Mouse (Mus musculus) heart, embryonic 16.5 days (tissue): ENCODE measurements at regions not wholly inside any gene's neighbourhood (a gene's known extent, or its start where the extent isn't known, plus 50 kb on each side); places are given as distances from the start of the nearest gene placed in this dataset. TPM values are rescaled to one million over a fixed set of nuclear protein-coding genes. Genes with fewer than 3 reads are reported as not detected.

ENCODE experiments used
- ATAC-seq: fragments of 200-750 bp; cut with Nextera tagmentation; replicated peaks from 2 replicates; pipeline ENCODE4 v1.8.0; 2017; ENCODE audit warnings: moderate number of reproducible peaks; ENCODE audit not compliant: insufficient read depth, low FRiP score; ENCODE audit errors: extremely low read depth
- H3K27ac ChIP-seq: fragments of 300-500 bp; sonication (generic); 2 replicates; pipeline ENCODE4 v1.5.1; 2014; ENCODE audit warnings: mild to moderate bottlenecking, low read length, control low read depth, moderate library complexity
- H3K27me3 ChIP-seq: fragments of 300-500 bp; sonication (generic); 2 replicates; pipeline ENCODE4 v1.6.1; 2014; ENCODE audit warnings: low read length, mixed read lengths; ENCODE audit not compliant: control insufficient read depth, insufficient read depth
- H3K36me3 ChIP-seq: fragments of 300-500 bp; sonication (generic); 2 replicates; pipeline ENCODE4 v1.6.1; 2014; ENCODE audit not compliant: control insufficient read depth, insufficient read depth
- H3K4me1 ChIP-seq: fragments of 300-500 bp; sonication (generic); 2 replicates; pipeline ENCODE4 v1.6.1; 2014; ENCODE audit warnings: low read length, mixed read lengths; ENCODE audit not compliant: control insufficient read depth, insufficient read depth
- H3K4me2 ChIP-seq: fragments of 300-500 bp; sonication (generic); 2 replicates; pipeline ENCODE4 v1.6.1; 2014; ENCODE audit warnings: low read depth, mild to moderate bottlenecking, control low read depth, low read length
- H3K4me3 ChIP-seq: fragments of 300-500 bp; sonication (generic); 2 replicates; pipeline ENCODE4 v1.5.1; 2014; ENCODE audit warnings: mild to moderate bottlenecking, control low read depth, low read length
- H3K9ac ChIP-seq: fragments of 300-500 bp; sonication (generic); 2 replicates; pipeline ENCODE4 v1.6.1; 2014; ENCODE audit warnings: low read length, control low read depth
- H3K9me3 ChIP-seq: fragments of 300-500 bp; sonication (generic); replicated peaks from 2 replicates; pipeline ENCODE4 v1.6.1; 2016; ENCODE audit warnings: low read length; ENCODE audit not compliant: control insufficient read depth
- WGBS: fragments of 180-500 bp; shearing (Covaris S2); extraction: QIAGEN DNeasy Blood & Tissue Kit; methylation state at CpG from one replicate; pipeline ENCODE4 v1.1.7; 2014; 5-methylcytosine and 5-hydroxymethylcytosine counted together
- microRNA-seq: library from miRNA; unstranded; fragments of <30 nt; microRNA quantifications from one replicate; pipeline ENCODE4, GENCODE M21; 2017

GRCm38 (mm10) chr7:36596630-36597301 is 101.2 kb upstream of the Tshz3 start:
- Histone ChIP-seq H3K4me2 (no peak overlapping the region), H3K9me3 (peaks cover 16% of the 10 kb centered on the region), H3K27ac (no peak overlapping the region), H3K36me3 (no peaks in the 10 kb centered on the region), H3K4me3 (no peak overlapping the region), H3K27me3 (no peaks in the 10 kb centered on the region), H3K4me1 (no peaks in the 10 kb centered on the region), H3K9ac (no peak overlapping the region)
- no peak for ATAC-seq
- 74% methylated on average over 3 of the region's 3 CpGs for WGBS

DNA sequence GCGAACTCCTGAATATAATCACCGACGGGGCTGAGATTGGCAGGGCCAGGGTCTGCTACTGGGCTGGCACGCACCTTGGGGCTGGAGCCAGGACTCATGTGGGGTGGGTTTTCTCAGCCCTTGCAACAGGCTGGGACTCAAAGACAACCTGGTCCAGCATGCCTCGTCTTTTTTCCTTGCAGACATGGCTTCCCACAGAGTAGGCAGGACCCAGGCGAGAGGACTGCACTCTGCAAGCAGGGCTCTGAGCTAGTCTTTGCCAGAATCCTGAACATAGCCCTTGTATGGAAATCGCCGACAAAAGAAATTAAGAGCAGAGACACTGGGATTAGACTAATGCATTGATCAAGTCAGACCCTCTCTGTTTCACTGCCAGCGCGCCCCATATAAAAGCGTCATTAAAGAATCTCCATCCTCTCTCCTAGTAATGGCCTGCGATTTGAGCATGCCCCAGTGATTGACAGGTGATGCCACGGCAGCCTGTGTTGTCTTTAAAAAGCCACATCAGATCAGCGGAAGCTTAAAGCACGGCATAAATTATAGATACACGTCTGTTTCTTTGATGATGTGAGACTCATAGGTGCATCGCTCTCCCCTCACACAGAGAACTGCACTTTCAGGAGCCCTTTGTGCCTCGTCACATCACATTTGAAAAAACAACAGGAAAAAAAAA is 92.8 kb upstream of the Tshz3 start:
- Histone ChIP-seq H3K4me3 (no peak overlapping the region), H3K27ac (no peak overlapping the region), H3K4me1 (no peaks in the 10 kb centered on the region), H3K9ac (no peak overlapping the region), H3K36me3 (no peaks in the 10 kb centered on the region), H3K27me3 (no peaks in the 10 kb centered on the region), H3K9me3 (no peaks in the 10 kb centered on the region), H3K4me2 (no peak overlapping the region)
- ATAC-seq, result no peak
- WGBS, result 75% methylated on average over 18 of the region's 18 CpGs

- no peaks in the 10 kb centered on the region for H3K27me3 ChIP-seq
- no peak for ATAC-seq
- H3K4me2 ChIP-seq, result no peak overlapping the region
- no peaks in the 10 kb centered on the region for H3K36me3 ChIP-seq
- no peak overlapping the region for H3K9ac ChIP-seq
- no peak overlapping the region for H3K27ac ChIP-seq
- H3K9me3 ChIP-seq, result no peaks in the 10 kb centered on the region; the same call in 1 of the 2 replicates
- H3K4me3 ChIP-seq, result no peak overlapping the region
- H3K4me1 ChIP-seq, result no peaks in the 10 kb centered on the region
- WGBS, result 69% methylated on average over 6 of the region's 6 CpGs
Observed at GRCm38 (mm10) chr7:36620256-36620655, 77.7 kb upstream of the Tshz3 start.

DNA sequence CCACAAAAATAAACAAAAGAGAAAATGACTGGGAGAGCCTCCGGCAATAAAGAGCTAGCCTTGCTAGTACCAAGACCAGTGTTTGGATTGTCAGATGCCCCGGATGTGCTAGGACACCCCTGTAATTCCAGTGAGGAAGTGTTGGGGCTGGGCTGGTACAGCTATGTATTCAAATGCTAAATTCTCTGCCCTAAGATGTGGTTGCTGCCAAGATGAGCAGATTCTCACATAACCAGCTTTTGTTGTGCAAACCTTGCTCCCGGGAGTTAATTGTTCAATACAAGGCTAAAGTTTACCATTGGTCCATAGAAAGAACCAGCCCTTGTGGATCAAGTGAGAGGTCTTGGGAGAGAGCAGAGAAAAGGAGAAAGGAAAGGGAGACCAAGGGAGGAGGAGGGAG is 53.7 kb upstream of the Tshz3 start:
- H3K9ac ChIP-seq, result no peak overlapping the region
- ATAC-seq, result no peak
- 65% methylated on average over 3 of the region's 3 CpGs for WGBS

More for the DNA sequence above, 53.7 kb upstream of the Tshz3 start:
- H3K4me3 ChIP-seq, result no peak overlapping the region
- no peaks in the 10 kb centered on the region for H3K36me3 ChIP-seq
- no peak overlapping the region for H3K27ac ChIP-seq
- no peaks in the 10 kb centered on the region for H3K4me1 ChIP-seq
- peaks cover 3% of the 10 kb centered on the region; the same call in 1 of the 2 replicates for H3K9me3 ChIP-seq
- no peak overlapping the region for H3K4me2 ChIP-seq
- no peaks in the 10 kb centered on the region for H3K27me3 ChIP-seq

Small RNA genes lying in the stretch of these regions (microRNA-seq; reads per million reads assigned to microRNA genes)
- not detected for gene Gm25247
